Mouse (Mus musculus): Measurements from ENCODE around the gene Gm15155. TPM values are rescaled to one million over a fixed set of nuclear protein-coding genes. Genes with fewer than 3 reads are reported as not detected.
"Not testable (repeated sequence)": the region's sequence is repeated elsewhere in the genome, so short reads cannot be mapped to it uniquely, and the experiment has no call there.

Gm15155 gene
- polyA plus RNA-seq, 1 experiment from 2014 or later = not detected

DNA sequence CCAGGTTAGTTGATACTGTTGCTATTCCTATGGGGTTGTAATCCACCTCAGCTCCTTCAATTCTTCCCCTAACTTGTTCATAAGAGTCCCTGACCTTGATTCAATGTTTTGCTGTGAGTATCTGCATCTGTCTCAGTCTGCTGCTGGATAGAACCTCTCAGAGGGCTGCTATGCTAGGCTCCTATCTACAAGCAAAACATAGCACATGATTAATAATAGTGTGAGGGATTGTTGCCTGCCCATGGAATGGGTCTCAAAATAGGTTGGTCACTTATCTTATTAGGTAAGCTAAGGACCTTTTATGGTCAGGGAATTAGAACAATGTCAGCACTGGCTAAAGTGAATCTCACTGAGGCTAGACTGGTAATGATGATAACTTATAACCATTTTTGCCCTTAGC, 547.0 kb downstream of the Gm15155 start:
- Histone ChIP-seq H3K4me1 (replicated peaks) (no peaks in the 10 kb centered on the region), H3K9me3 (no peaks in the 10 kb centered on the region), H3K4me3 (no peak overlapping the region), H3K27me3 (no peaks in the 10 kb centered on the region), H3K4me2 (no peak overlapping the region), H3K9ac (no peak overlapping the region), H3K27ac (replicated peaks) (no peak overlapping the region), H3K36me3 (no peaks in the 10 kb centered on the region)
- no peak for ATAC-seq (ENCODE audit: low read depth)

DNA sequence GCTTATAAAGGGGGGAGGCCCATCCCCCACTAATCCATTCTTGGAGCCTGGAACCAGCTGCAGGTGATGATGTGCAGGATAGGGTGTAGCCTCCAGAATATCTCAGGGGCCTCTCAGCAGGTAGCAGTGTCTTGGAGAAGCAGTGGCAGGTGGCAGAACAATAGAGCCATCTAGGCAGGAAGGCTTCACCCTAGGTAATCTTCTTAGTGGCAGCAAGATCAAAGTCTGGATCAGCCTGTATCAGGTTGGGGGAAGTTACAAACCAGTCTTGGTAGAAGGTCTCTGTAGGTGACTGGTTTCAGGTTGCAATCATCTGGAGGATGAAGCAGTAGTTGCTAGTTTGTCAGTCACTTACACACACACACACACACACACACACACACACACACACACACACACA, 679.3 kb downstream of the Gm15155 start:
- not testable (repeated sequence) for H3K4me1 ChIP-seq (replicated peaks); H3K36me3 ChIP-seq; ATAC-seq (ENCODE audit: low read depth); H3K4me2 ChIP-seq; H3K9ac ChIP-seq; H3K27me3 ChIP-seq; H3K4me3 ChIP-seq; H3K9me3 ChIP-seq; H3K27ac ChIP-seq (replicated peaks)

Other genes with a start within 250 kb of the Gm15155 start
- gene Ptchd1, start 927 bp upstream of the Gm15155 start, polyA plus RNA-seq (2015; fragmentation: Nextera tagmentation; extraction: Ambion mirVana) = 5.7 and 6.9 TPM in 2 replicates